Mouse (Mus musculus): ENCODE data around the gene Abtb1. TPM values are rescaled to one million over a fixed set of nuclear protein-coding genes. Genes with fewer than 3 reads are reported as not detected.

Abtb1 gene
- total RNA-seq, 2 experiments from 2014 or later, result 31.2 to 31.3 TPM

- no peak for DNase-seq (ENCODE audit: extremely low spot score in 1 of 2, low spot score in 2 of 2)
- intact Hi-C loops (cut with DNase I), result no loop called here
These were observed 8.2 kb downstream of the Abtb1 start for GRCm38 (mm10) chr6:88833340-88834140.

GRCm38 (mm10) chr6:88832663-88833062, 9.1 kb downstream of the Abtb1 start:
- DNase-seq (ENCODE audit: extremely low spot score in 1 of 2, low spot score in 2 of 2), result no peak
- intact Hi-C loops (cut with DNase I), result no loop called here

GRCm38 (mm10) chr6:88831456-88831855, 10.3 kb downstream of the Abtb1 start:
- intact Hi-C loops (cut with DNase I), result no loop called here
- DNase-seq (ENCODE audit: extremely low spot score in 1 of 2, low spot score in 2 of 2), result peak in 1 of 2 experiments; percentile 77

GRCm38 (mm10) chr6:88830112-88830702, 11.6 kb downstream of the Abtb1 start:
- DNase-seq (ENCODE audit: extremely low spot score in 1 of 2, low spot score in 2 of 2), result no peak
- intact Hi-C loops (cut with DNase I), result no loop called here

- DNase-seq (ENCODE audit: extremely low spot score in 1 of 2, low spot score in 2 of 2), result no peak
- intact Hi-C loops (cut with DNase I), result loop anchor here (5.0 kb wide), 3 partner anchors 107 to 272 kb away; partner anchors contain the start of gene Mgll
These were observed 12.2 kb downstream of the Abtb1 start for GRCm38 (mm10) chr6:88829579-88829978.

GRCm38 (mm10) chr6:88828206-88829009, 13.4 kb downstream of the Abtb1 start:
- DNase-seq (ENCODE audit: extremely low spot score in 1 of 2, low spot score in 2 of 2), result no peak
- intact Hi-C loops (cut with DNase I), result loop anchor here (5.0 kb wide), 3 partner anchors 106 to 271 kb away; partner anchors contain the start of gene Mgll

- no peak for DNase-seq (ENCODE audit: extremely low spot score in 1 of 2, low spot score in 2 of 2)
- intact Hi-C loops (cut with DNase I), result loop anchor here (5.0 kb wide), 3 partner anchors 105 to 270 kb away; partner anchors contain the start of gene Mgll
These were observed 14.2 kb downstream of the Abtb1 start for GRCm38 (mm10) chr6:88827395-88828205.

- intact Hi-C loops (cut with DNase I), result loop anchor here (5.0 kb wide), 3 partner anchors 105 to 270 kb away; partner anchors contain the start of gene Mgll
These were observed 14.8 kb downstream of the Abtb1 start for GRCm38 (mm10) chr6:88826965-88827364.

GRCm38 (mm10) chr6:88826545-88826944, 15.2 kb downstream of the Abtb1 start:
- peak; percentile 54 to 90 for DNase-seq (ENCODE audit: extremely low spot score in 1 of 2, low spot score in 2 of 2)
- intact Hi-C loops (cut with DNase I), result loop anchor here (5.0 kb wide), 3 partner anchors 104 to 269 kb away; partner anchors contain the start of gene Mgll

More at GRCm38 (mm10) chr6:88826965-88827364, 14.8 kb downstream of the Abtb1 start:
- DNase-seq (ENCODE audit: extremely low spot score in 1 of 2, low spot score in 2 of 2), result no peak

- DNase-seq (ENCODE audit: extremely low spot score in 1 of 2, low spot score in 2 of 2), result no peak
- intact Hi-C loops (cut with DNase I), result loop anchor here (5.0 kb wide), 3 partner anchors 104 to 269 kb away; partner anchors contain the start of gene Mgll
These were observed 15.7 kb downstream of the Abtb1 start for GRCm38 (mm10) chr6:88826088-88826487.

GRCm38 (mm10) chr6:88824183-88824582, 17.6 kb downstream of the Abtb1 start:
- intact Hi-C loops (cut with DNase I), result no loop called here
- no peak for DNase-seq (ENCODE audit: extremely low spot score in 1 of 2, low spot score in 2 of 2)

- intact Hi-C loops (cut with DNase I), result no loop called here
- no peak for DNase-seq (ENCODE audit: extremely low spot score in 1 of 2, low spot score in 2 of 2)
These were observed 19.9 kb downstream of the Abtb1 start for GRCm38 (mm10) chr6:88821901-88822300.

GRCm38 (mm10) chr6:88821294-88821693, 20.5 kb downstream of the Abtb1 start:
- DNase-seq (ENCODE audit: extremely low spot score in 1 of 2, low spot score in 2 of 2), result no peak
- intact Hi-C loops (cut with DNase I), result no loop called here

GRCm38 (mm10) chr6:88820853-88821252, 20.9 kb downstream of the Abtb1 start:
- no peak for DNase-seq (ENCODE audit: extremely low spot score in 1 of 2, low spot score in 2 of 2)
- intact Hi-C loops (cut with DNase I), result no loop called here

GRCm38 (mm10) chr6:88816913-88817312, 24.9 kb downstream of the Abtb1 start:
- intact Hi-C loops (cut with DNase I), result no loop called here
- DNase-seq (ENCODE audit: extremely low spot score in 1 of 2, low spot score in 2 of 2), result no peak

- intact Hi-C loops (cut with DNase I), result no loop called here
These were observed 26.3 kb downstream of the Abtb1 start for GRCm38 (mm10) chr6:88815489-88815888.

GRCm38 (mm10) chr6:88815036-88815435, 26.7 kb downstream of the Abtb1 start:
- no peak for DNase-seq (ENCODE audit: extremely low spot score in 1 of 2, low spot score in 2 of 2)
- intact Hi-C loops (cut with DNase I), result no loop called here

More at GRCm38 (mm10) chr6:88815489-88815888, 26.3 kb downstream of the Abtb1 start:
- DNase-seq (ENCODE audit: extremely low spot score in 1 of 2, low spot score in 2 of 2), result peak in 1 of 2 experiments; percentile 22

GRCm38 (mm10) chr6:88813832-88814231, 28.0 kb downstream of the Abtb1 start:
- no peak for DNase-seq (ENCODE audit: extremely low spot score in 1 of 2, low spot score in 2 of 2)
- intact Hi-C loops (cut with DNase I), result loop anchor here (5.0 kb wide), 1 partner anchor 87 kb away; no protein-coding TSS in a partner anchor

Measured in left cerebral cortex, postnatal 10 days (tissue).